Mouse (Mus musculus) urinary bladder, postnatal 25 days (tissue): Measurements from ENCODE around the gene Tiam1.

ENCODE experiments used
- DNase-seq: peaks from one replicate; pipeline ENCODE4 v3.0.0; 2022; ENCODE audit warnings: low spot score

Gene Tiam1

DNA sequence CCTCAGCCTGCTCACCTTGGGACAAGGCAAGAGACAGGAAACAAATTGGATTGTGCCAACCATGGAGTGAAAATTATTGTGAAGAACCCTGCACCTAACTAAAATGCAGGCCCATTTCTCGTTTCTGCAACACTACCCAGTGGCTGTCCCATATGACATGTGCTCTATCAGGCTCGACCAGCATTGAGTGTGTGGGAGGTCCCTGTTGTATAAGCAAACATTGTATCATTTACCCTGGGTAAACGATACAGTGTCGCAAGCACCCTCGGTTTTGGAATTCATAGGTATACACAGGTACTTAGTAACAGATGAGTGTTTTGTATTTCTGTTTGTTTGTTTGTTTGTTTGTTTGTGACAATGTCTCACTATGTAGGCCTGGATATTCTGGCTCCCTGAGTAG lies 357.8 kb downstream of the Tiam1 start:
- DNase-seq: no peak

- no peak for DNase-seq
These were observed 363.9 kb downstream of the Tiam1 start for GRCm38 (mm10) chr16:89779705-89780104.

- DNase-seq: no peak
These were observed 366.1 kb downstream of the Tiam1 start for GRCm38 (mm10) chr16:89777450-89777849.

GRCm38 (mm10) chr16:89774553-89774913 lies 369.0 kb downstream of the Tiam1 start:
- no peak for DNase-seq

- peak; percentile 86 for DNase-seq
These were observed 369.7 kb downstream of the Tiam1 start for GRCm38 (mm10) chr16:89773657-89774552.

- no peak for DNase-seq
These were observed 377.6 kb downstream of the Tiam1 start for GRCm38 (mm10) chr16:89765919-89766318.

GRCm38 (mm10) chr16:89765470-89765869 lies 378.1 kb downstream of the Tiam1 start:
- no peak for DNase-seq

GRCm38 (mm10) chr16:89763812-89764211 lies 379.8 kb downstream of the Tiam1 start:
- DNase-seq: no peak

DNA sequence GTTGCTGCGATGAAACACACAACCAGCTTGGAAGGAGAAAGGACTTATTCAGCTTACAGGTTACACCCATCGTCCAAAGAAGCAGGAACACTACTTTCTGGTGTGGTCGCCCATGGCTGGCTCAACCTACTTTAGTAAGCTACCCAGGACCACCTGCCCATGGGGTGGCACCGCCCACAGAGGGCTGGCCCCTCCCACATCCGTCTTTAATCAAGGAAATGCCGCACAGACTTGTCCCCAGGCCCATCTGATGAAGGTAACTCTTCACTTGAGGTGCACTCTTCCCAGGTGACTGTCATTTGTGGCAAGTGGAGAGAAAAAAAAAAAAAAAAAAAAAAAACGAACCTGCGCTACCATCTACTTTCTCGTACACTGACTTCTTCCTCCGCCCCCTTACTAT lies 381.0 kb downstream of the Tiam1 start:
- no peak for DNase-seq

- no peak for DNase-seq
These were observed 381.5 kb downstream of the Tiam1 start for GRCm38 (mm10) chr16:89762096-89762495.

GRCm38 (mm10) chr16:89757384-89757783 lies 386.2 kb downstream of the Tiam1 start:
- no peak for DNase-seq

- DNase-seq: no peak
These were observed 388.9 kb downstream of the Tiam1 start for GRCm38 (mm10) chr16:89754709-89755108.

GRCm38 (mm10) chr16:89747864-89748263 lies 395.7 kb downstream of the Tiam1 start:
- no peak for DNase-seq

DNA sequence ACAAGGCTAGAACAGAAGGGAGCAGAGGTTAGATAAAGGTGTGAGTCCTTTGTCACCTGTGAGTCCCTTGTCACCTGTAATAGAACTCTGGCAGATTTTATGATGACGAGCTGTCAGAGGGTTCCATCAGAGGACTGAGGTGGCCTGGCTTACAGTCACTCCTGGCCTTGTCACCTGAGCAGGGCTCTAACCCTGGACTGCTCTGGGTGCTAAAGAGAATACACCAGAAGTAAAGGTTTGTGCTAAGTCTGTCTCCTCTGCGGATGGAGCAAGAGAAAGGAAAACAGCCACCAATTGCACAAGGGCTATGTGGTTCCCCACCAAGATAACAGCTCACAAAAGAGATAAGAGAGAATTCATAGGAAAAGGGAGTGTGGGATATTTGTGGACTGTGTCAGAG lies 404.0 kb downstream of the Tiam1 start:
- DNase-seq: no peak

GRCm38 (mm10) chr16:89738963-89739362 lies 404.6 kb downstream of the Tiam1 start:
- no peak for DNase-seq
